Mouse (Mus musculus) erythroid progenitor cell, adult 5-6 weeks (primary cell): Measurements from ENCODE around the gene Fmnl3. TPM values are rescaled to one million over a fixed set of nuclear protein-coding genes. Genes with fewer than 3 reads are reported as not detected.
"Not testable (repeated sequence)": the region's sequence is repeated elsewhere in the genome, so short reads cannot be mapped to it uniquely, and the experiment has no call there.

Experiments
- ATAC-seq: replicated peaks from 2 replicates; pipeline ENCODE4 v1.8.0; 2016; ENCODE audit warnings: moderate number of reproducible peaks, mild to moderate bottlenecking, moderate TSS enrichment, inconsistent platforms; ENCODE audit not compliant: poor library complexity, low FRiP score, severe bottlenecking
- total RNA-seq, 2 experiments: library from RNA; stranded (forward) in 1 of 2; stranded (reverse) in 1 of 2; fragments of 150-400 nt in 1 of 2; fragments of 186-747, 209-891 nt in 1 of 2; gene quantifications; 2 replicates each; pipeline versions ENCODE4 v1.2.3 to v1.2.4; 2015 to 2017; ENCODE audit warnings: low replicate concordance in 2 of 2

The Fmnl3 gene
- total RNA-seq, 2 experiments from 2014 or later: 1.5 to 5.0 TPM

- ATAC-seq: no peak
These were observed 20.5 kb upstream of the Fmnl3 start for GRCm38 (mm10) chr15:99390472-99391401.

- ATAC-seq: no peak
These were observed 17.7 kb upstream of the Fmnl3 start for GRCm38 (mm10) chr15:99387976-99388375.

- no peak for ATAC-seq
These were observed 16.5 kb upstream of the Fmnl3 start for GRCm38 (mm10) chr15:99386796-99387195.

- ATAC-seq: not testable (repeated sequence)
These were observed 15.8 kb upstream of the Fmnl3 start for GRCm38 (mm10) chr15:99386110-99386509.

GRCm38 (mm10) chr15:99384071-99384470, 13.8 kb upstream of the Fmnl3 start:
- ATAC-seq: no peak

- ATAC-seq: no peak
These were observed 12.6 kb upstream of the Fmnl3 start for GRCm38 (mm10) chr15:99382893-99383292.

- no peak for ATAC-seq
These were observed 6.0 kb upstream of the Fmnl3 start for GRCm38 (mm10) chr15:99376240-99376639.

- ATAC-seq: no peak
These were observed 5.3 kb upstream of the Fmnl3 start for GRCm38 (mm10) chr15:99375581-99375980.

- ATAC-seq: no peak
These were observed 4.8 kb upstream of the Fmnl3 start for GRCm38 (mm10) chr15:99375036-99375435.

- ATAC-seq: no peak
These were observed 2.5 kb upstream of the Fmnl3 start for GRCm38 (mm10) chr15:99372761-99373160.

- no peak for ATAC-seq
These were observed 1.5 kb upstream of the Fmnl3 start for GRCm38 (mm10) chr15:99371526-99372340.

- no peak for ATAC-seq
These were observed 701 bp downstream of the Fmnl3 start for GRCm38 (mm10) chr15:99369391-99370171.

- no peak for ATAC-seq
These were observed 1.6 kb downstream of the Fmnl3 start for GRCm38 (mm10) chr15:99368583-99369266.

- no peak for ATAC-seq
These were observed 5.4 kb downstream of the Fmnl3 start for GRCm38 (mm10) chr15:99364921-99365320.

GRCm38 (mm10) chr15:99364022-99364530, 6.2 kb downstream of the Fmnl3 start:
- no peak for ATAC-seq

- no peak for ATAC-seq
These were observed 11.3 kb downstream of the Fmnl3 start for GRCm38 (mm10) chr15:99358952-99359351.

- no peak for ATAC-seq
These were observed 13.8 kb downstream of the Fmnl3 start for GRCm38 (mm10) chr15:99356462-99356861.

- ATAC-seq: no peak
These were observed 14.6 kb downstream of the Fmnl3 start for GRCm38 (mm10) chr15:99355660-99356059.

- no peak for ATAC-seq
These were observed 18.0 kb downstream of the Fmnl3 start for GRCm38 (mm10) chr15:99352306-99352705.
